Mouse (Mus musculus) left cerebral cortex, adult 18-20 months (tissue): ENCODE data around the gene Ntf3. TPM values are rescaled to one million over a fixed set of nuclear protein-coding genes. Genes with fewer than 3 reads are reported as not detected.

Source experiments
- DNase-seq, 2 experiments: peaks; one replicate each; pipeline ENCODE4 v3.0.0; 2021 to 2022; ENCODE audit warnings: low spot score in 2 of 2, mixed read lengths in 1 of 2
- total RNA-seq, 2 experiments: library from RNA; stranded (reverse); gene quantifications; 2 replicates each; pipeline ENCODE4 v1.2.3; 2021

Gene Ntf3
- total RNA-seq, 2 experiments from 2014 or later: 2.5 to 2.8 TPM

DNA sequence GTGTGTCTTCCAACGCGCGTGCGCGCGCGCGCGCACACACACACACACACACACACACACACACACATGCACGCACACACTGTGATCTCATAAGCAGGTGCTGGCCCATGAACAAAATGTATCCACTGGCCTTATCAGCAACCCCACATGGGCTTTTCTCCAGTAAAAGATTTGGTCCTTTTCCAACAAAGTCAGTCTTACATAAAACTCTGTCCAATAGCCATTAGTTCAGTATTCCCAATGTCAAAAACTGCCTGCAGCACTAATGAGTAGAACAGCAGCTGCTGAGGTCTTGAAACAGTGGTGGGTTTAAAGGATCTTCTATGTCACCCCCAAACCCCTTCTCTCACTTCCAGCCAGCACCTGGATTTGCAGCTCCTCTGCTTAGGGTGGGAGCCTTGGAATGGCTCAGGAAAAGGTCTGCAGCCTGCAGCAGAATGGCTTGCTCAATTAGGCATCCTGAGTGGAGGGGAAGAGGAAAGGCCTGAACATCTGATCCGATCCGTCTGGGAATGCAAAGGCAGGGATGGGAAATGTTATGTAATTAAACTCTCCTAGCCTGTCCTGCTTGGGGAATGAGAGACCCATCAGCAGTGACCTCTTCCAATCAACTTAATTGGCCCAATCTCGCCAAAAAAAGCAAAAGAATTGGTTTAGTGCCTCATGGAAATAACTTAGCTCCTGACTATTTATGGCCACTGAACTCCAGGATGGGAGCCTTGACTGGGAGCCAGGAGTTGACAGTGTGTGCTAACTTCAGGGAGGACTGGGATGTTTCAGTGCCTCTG lies 7.2 kb downstream of the Ntf3 start:
- DNase-seq: no peak

DNA sequence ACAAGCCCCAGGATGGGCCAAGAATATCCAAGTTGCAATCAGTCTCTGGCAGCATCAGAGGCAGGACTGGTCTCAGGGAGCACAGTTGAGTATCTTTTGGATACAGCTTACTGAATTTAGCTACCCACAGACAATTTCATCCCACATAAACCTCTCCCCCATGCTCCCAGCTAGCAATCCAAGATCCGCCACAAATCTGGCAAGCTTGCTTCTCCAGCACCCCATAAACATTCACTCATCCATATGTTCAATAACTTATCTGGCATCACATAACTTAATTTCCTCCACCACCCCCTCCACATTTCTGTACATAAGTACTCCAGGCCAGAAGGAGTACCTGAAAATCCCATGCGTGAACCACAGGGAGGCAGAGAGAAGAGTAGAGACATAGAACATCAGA lies 10.8 kb downstream of the Ntf3 start:
- DNase-seq: no peak

- no peak for DNase-seq
Measured at GRCm38 (mm10) chr6:126154372-126154982, 12.2 kb downstream of the Ntf3 start.

GRCm38 (mm10) chr6:126153154-126153553 lies 13.6 kb downstream of the Ntf3 start:
- DNase-seq: no peak

DNA sequence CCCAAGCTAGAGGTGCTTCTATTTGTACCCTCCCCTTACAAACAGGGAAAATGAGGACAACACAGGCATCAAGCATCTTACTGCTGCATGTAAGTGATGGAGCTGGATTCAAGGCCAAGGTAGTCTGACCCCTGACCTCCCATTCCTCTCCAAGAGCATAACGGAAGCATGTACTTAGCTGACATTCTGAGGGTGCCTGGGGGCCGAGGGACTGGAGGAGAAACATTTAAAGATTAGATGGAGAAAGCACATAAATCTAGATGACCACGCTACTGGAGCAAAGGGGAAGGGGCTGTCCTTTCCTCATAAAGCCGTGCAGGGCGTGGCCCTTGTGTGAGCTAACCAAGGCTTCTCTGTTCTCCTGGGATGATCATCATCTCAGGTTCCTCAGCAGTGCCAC lies 23.1 kb downstream of the Ntf3 start:
- no peak for DNase-seq

DNA sequence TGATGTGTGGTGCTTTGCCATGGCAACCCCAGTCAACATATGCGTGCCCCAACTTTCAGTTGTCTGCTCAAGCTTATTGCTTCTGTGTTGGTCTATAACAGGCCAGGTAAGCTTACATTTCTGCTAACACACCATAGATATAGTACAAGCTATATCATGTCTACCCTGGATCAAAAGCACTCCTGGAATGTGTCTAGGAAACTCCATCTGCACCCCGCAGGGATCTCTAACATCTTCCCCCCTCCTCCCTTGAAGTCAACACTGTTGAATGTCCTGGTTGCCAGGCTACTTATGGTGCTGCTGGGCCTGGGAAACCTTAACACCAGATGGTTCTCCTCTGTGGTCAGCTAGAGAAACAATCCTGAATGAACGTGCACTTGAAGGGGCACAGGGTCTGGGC lies 24.0 kb downstream of the Ntf3 start:
- DNase-seq: no peak

DNA sequence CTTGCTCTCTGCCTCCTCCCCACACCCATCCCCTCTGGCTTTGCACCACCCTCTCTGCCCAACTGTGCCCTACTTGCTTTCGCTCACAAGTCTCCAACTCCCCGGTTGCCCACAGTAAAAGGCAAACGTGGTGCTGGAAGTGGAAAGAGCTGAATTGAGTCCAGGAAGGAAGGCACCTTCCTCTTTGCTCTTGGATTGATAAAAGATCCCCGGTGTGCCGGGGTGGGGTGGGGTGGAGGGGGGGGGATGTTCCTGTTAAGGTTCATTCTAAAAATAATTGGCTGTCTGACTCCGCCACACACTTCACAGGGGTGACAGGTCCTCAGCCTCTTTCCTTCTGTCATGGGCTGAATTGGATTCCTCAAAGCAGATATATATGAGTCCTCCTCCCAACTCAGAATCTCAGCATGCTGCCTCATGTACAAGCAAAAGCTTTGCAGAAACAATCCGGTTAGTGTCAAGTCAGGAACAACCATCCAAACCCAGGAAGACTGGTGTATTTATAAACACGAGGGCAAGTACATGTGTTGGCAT lies 24.6 kb downstream of the Ntf3 start:
- no peak for DNase-seq

DNA sequence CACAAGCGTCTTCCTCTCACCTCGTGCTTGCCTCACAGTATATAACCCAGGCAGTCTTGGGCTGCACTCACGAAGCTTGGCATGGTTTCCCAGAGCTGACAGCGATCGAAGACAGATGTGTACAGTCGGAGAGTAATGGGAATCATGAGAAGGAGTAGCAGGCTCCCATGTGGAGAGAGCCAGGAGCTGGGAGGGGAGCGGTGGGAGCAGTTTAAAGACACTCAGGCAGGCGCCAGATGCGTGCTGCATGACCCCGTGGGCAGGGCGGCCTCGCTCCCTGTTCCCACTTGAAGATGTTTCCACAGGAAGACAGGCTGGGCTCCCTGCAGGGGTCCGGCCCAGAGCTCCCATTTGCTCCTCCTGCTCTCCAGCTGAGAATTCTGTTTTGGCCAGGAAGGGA lies 25.2 kb downstream of the Ntf3 start:
- DNase-seq: no peak

GRCm38 (mm10) chr6:126140961-126141360 lies 25.7 kb downstream of the Ntf3 start:
- DNase-seq: no peak

DNA sequence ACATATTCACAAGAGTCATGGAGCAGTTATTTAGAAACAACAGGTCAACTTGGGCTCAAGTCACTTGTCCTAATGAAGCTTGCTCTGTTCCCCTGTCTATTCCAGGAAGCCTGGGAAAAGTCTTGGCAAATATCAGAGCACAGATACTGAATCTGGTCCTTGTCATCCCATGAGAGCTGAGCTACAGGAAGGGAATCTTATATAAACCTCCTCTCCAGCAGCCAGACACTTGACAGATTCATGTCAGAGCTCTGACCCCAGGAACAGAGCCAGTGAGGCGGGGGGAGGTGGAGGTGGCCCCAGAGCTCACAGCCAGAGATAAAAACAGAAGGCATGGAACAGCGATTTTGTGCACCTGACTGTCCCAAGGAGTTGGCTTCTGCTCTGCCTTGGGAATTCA lies 26.3 kb downstream of the Ntf3 start:
- no peak for DNase-seq

- DNase-seq: no peak
Measured at GRCm38 (mm10) chr6:126134155-126134906, 32.4 kb downstream of the Ntf3 start.

- no peak for DNase-seq
Measured at GRCm38 (mm10) chr6:126128238-126128637, 38.5 kb downstream of the Ntf3 start.

DNA sequence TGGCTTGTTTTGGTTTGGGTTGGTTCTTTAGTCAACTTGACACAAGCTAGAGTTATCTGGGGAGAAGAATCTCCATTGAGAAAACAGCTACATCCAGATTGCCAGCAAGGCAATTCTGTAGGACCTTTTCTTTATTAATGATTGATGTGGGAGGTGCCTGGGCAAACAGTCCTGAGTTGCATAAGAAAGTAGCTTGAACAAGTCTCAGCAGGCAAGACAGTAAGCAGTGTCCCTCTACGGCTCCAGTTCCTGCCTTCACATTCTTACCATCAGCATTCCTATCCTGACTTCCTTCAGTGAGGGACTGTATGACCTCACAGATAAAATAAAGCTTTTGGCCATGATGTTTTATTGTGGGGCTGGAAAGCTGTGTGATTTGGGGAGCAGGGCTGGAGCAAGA lies 48.5 kb downstream of the Ntf3 start:
- DNase-seq: no peak

GRCm38 (mm10) chr6:126117191-126117590 lies 49.5 kb downstream of the Ntf3 start:
- no peak for DNase-seq

GRCm38 (mm10) chr6:126114934-126115633 lies 51.6 kb downstream of the Ntf3 start:
- no peak for DNase-seq

DNA sequence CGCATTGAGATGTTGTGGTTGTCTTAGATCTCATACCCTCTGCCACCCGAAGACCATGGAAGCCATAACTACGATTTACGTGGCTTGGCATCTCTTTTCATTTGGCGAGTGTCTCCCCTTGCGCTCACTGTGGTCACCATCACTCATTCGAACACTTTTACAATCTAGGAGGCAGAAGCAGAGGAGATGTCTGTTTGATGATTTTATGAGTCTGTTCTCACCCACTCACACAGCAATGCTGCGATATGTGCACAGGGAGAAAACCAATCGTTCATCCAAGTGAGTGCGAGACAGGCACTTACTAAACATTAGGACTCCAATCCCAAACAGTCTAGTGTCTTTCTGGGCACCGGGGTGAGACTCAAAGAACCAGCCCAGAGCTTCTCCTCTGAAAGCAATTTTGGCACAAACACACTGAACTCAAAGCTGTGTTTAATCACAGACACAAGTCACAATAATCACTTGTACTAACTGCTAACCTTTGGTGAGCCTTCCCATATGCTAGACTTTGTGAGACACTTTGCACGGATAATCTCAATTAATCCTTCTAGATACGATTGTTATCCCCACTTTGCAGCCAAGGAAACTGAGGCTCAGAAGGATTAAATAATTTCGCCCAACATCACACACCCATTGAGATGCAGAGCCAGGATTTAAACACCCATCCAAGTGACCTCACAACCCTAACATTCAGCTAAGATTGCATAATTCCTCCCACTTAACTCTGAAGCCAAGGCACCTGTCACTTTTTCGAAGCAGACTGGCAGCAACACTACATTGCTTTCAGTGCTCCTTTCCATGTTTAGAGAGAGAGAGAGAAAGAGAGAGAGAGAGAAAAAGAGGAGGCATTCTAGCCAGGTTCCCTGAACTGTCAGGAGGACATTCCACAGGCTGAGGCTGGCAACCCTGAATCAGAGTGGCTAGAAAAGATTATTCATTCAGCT lies 55.5 kb downstream of the Ntf3 start:
- no peak for DNase-seq

- DNase-seq: no peak
Measured at GRCm38 (mm10) chr6:126109184-126109583, 57.5 kb downstream of the Ntf3 start.

GRCm38 (mm10) chr6:126108771-126109170 lies 57.9 kb downstream of the Ntf3 start:
- no peak for DNase-seq

DNA sequence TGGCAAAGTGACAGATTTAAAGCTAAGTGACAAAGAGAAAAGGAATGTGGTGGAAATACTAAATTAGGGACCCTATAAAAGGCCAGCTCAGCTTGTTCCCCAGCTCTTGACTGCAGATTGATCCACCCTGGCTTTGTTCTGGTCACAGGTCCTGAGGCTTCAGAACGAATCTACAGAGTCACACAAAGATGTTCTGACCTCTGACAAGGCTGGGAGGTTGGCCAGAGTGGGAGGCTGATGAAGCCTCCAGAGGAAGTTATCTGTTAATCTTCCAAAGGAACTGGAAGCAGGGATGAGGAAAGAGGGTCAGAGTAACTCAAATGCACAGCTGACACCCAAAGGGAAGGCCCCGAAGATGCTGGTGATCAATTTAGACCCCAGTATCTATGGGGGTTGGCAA lies 59.3 kb downstream of the Ntf3 start:
- no peak for DNase-seq

DNA sequence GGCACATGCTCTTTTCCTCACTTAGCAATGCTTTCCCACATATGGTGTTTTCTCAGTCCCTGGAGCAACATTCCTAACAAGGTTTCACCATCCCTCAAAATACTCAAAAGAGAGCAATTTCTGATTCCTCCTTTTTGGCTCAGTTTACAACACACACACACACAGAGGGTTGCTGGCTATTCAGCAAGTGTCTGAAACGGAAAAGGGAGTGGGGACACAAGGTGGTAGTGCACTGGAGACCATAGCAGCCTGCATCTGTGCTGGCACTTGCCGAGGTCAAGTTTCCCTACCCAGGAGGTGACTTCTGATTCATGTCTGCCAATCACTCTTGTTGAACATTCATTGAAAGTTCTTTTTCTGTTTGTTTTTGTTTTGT lies 59.9 kb downstream of the Ntf3 start:
- DNase-seq: no peak
